Comparison of ENCODE assay signal across 22 mouse cellular contexts in genomic region chr1:154027303-154027702, GRCm38 (mm10).
"Had no signal": no experiment of that assay in that cellular context is flagged by ENCODE, and none has a peak within 500 bp of the region (broad histone marks: within the 10 kb centered on the region; RNA-seq: fewer than 3 reads in every experiment).

No protein-coding gene starts in this region.

- H3K27me3 ChIP-seq: kidney, embryonic 15.5 days; lung, embryonic 15.5 days; megakaryocyte, embryonic 14.5 days; midbrain, embryonic 13.5 days; stomach, embryonic 15.5 days had no signal

- H3K36me3 ChIP-seq: kidney, embryonic 15.5 days; lung, embryonic 15.5 days; midbrain, embryonic 10.5 days; midbrain, embryonic 13.5 days; stomach, embryonic 15.5 days had no signal

- DNase-seq: kidney, adult 8-10 months; kidney, postnatal 10 days; kidney, postnatal 36 days; layer of hippocampus, postnatal 36 days; lung, adult 18-20 months; lung, postnatal 10 days; lung, postnatal 36 days; retina, postnatal 1 day; right cerebral cortex, postnatal 25 days; spleen, adult 18-20 months; thymus, adult 2 months; thymus, postnatal 14 days; thymus, postnatal 4 days had no signal

- H3K4me3 ChIP-seq: kidney, embryonic 15.5 days; left cerebral cortex, adult 2 months; lung, embryonic 15.5 days; megakaryocyte, embryonic 14.5 days; midbrain, embryonic 10.5 days; midbrain, embryonic 13.5 days; stomach, embryonic 15.5 days had no signal

- H3K9me3 ChIP-seq: kidney, embryonic 15.5 days; lung, embryonic 15.5 days; midbrain, embryonic 13.5 days; stomach, embryonic 15.5 days had no signal

- H3K4me2 ChIP-seq: kidney, embryonic 15.5 days; lung, embryonic 15.5 days; midbrain, embryonic 13.5 days; stomach, embryonic 15.5 days had no signal

- ATAC-seq: midbrain, embryonic 13.5 days; midbrain, embryonic 16.5 days had no signal

- H3K4me1 ChIP-seq: kidney, embryonic 15.5 days; lung, embryonic 15.5 days; midbrain, embryonic 13.5 days; stomach, embryonic 15.5 days had no signal

- H3K27ac ChIP-seq: kidney, embryonic 15.5 days; left cerebral cortex, adult 2 months; liver, embryonic 14.5 days; lung, embryonic 15.5 days; midbrain, embryonic 10.5 days; midbrain, embryonic 13.5 days; stomach, embryonic 15.5 days had no signal

- H3K9ac ChIP-seq: kidney, embryonic 15.5 days; liver, embryonic 14.5 days; lung, embryonic 15.5 days; midbrain, embryonic 13.5 days; stomach, embryonic 15.5 days had no signal
